Mouse (Mus musculus): Measurements from ENCODE around the gene Hist1h3e.
A peak's percentile ranks its signal among the peaks of the same experiment; 100 is the strongest.

- TF ChIP-seq CTCF (IDR thresholded peaks at IDR 0.05) (peak; percentile 66), EP300 (IDR thresholded peaks at IDR 0.05) (peak; percentile 89)
These were observed 10.9 kb downstream of the Hist1h3e start, which contains the start of gene Hist1h4f for GRCm38 (mm10) chr13:23551146-23551834.

All from lung, postnatal 0 days (tissue).